ENCODE assay signal across 10 mouse cellular contexts in genomic region chr14:87567034-87567461, GRCm38 (mm10).
DNase-seq lines count a peak whose midpoint lies in the region; ATAC-seq lines count a peak whose summit lies in the region.
"Had no signal": no experiment of that assay in that cellular context is flagged by ENCODE, and none has a peak within 500 bp of the region (broad histone marks: within the 10 kb centered on the region; RNA-seq: fewer than 3 reads in every experiment).

No protein-coding gene starts in this region.

- peaks cover 5% of the 10 kb centered on the region; the same call in 1 of the 2 replicates for H3K4me1 ChIP-seq in lung, embryonic 16.5 days (replicated peaks; ENCODE audit: control insufficient read depth, insufficient read depth, low read length)
- peaks cover 12% of the 10 kb centered on the region; the same call in 1 of the 2 replicates for H3K4me1 ChIP-seq in hindbrain, embryonic 14.5 days (replicated peaks; ENCODE audit: control insufficient read depth, insufficient read depth, low read length)

- H3K36me3 ChIP-seq in lung, embryonic 16.5 days (ENCODE audit: control insufficient read depth, insufficient read depth, low read length) = no peaks in the 10 kb centered on the region
- no peaks in the 10 kb centered on the region for H3K36me3 ChIP-seq in hindbrain, embryonic 14.5 days (replicated peaks; ENCODE audit: control insufficient read depth, insufficient read depth)
- H3K36me3 ChIP-seq: heart, embryonic 13.5 days had no signal

- no peak overlapping the region for H3K4me2 ChIP-seq in lung, embryonic 16.5 days (ENCODE audit: low read depth, low read length)
- H3K4me2 ChIP-seq in hindbrain, embryonic 14.5 days (replicated peaks) = no peak overlapping the region

- DNase-seq in frontal cortex, postnatal 10 days (ENCODE audit: low spot score in 2 of 2) = no peak
- no peak for DNase-seq in lung, adult 18-20 months
- peak; percentile 38 for DNase-seq in hindbrain, embryonic 14.5 days (ENCODE audit: low spot score)
- DNase-seq in retina, embryonic 14.5 days (ENCODE audit: low spot score) = peak; percentile 67
- no peak for DNase-seq in cerebellum, postnatal 4 days (ENCODE audit: low spot score in 2 of 2)
- no peak for DNase-seq in urinary bladder, postnatal 10 days (ENCODE audit: low spot score)

- H3K27me3 ChIP-seq in lung, embryonic 16.5 days (ENCODE audit: control insufficient read depth, insufficient read depth, low read depth, low read length) = no peaks in the 10 kb centered on the region
- H3K27me3 ChIP-seq in hindbrain, embryonic 14.5 days (ENCODE audit: control insufficient read depth, insufficient read depth, low read length) = no peaks in the 10 kb centered on the region

- no peaks in the 10 kb centered on the region for H3K9me3 ChIP-seq in lung, embryonic 16.5 days (ENCODE audit: control insufficient read depth, low read length)
- H3K9me3 ChIP-seq in hindbrain, embryonic 14.5 days (ENCODE audit: control insufficient read depth, low read length) = no peaks in the 10 kb centered on the region
- H3K9me3 ChIP-seq: heart, embryonic 13.5 days; megakaryocyte, embryonic 14.5 days had no signal

- ATAC-seq in frontal cortex, adult (ENCODE audit: low TSS enrichment) = peak; percentile 67
- ATAC-seq in lung, embryonic 16.5 days (ENCODE audit: low read depth) = 0 out of 2 replicates have a peak, but pooled peaks have one; percentile 49
- ATAC-seq in hindbrain, embryonic 14.5 days (ENCODE audit: low FRiP score) = peak; percentile 32; the same call in 1 of the 2 replicates

- no peak overlapping the region for H3K9ac ChIP-seq in lung, embryonic 16.5 days (ENCODE audit: low read length)
- no peak overlapping the region for H3K9ac ChIP-seq in hindbrain, embryonic 14.5 days

- WGBS in lung, embryonic 16.5 days = 29% methylated on average over 3 of the region's 3 CpGs
- WGBS in hindbrain, embryonic 14.5 days = 34% methylated on average over 3 of the region's 3 CpGs

- no peak overlapping the region for H3K27ac ChIP-seq in lung, embryonic 16.5 days (ENCODE audit: low read length)
- H3K27ac ChIP-seq in hindbrain, embryonic 14.5 days = no peak overlapping the region
- H3K27ac ChIP-seq: heart, embryonic 13.5 days had no signal

- H3K4me3 ChIP-seq in lung, embryonic 16.5 days (ENCODE audit: low read length) = no peak overlapping the region
- no peak overlapping the region for H3K4me3 ChIP-seq in hindbrain, embryonic 14.5 days (replicated peaks; ENCODE audit: low read length)

Comparison
In these comparisons a context has a peak if more than half of its experiments do, and no peak if none do; other contexts are left out.
1. DNase-seq: peak in hindbrain, embryonic 14.5 days (single experiment) and retina, embryonic 14.5 days (single experiment); none in frontal cortex, postnatal 10 days (0 of 2), lung, adult 18-20 months (0 of 2), cerebellum, postnatal 4 days (0 of 2) and urinary bladder, postnatal 10 days (single experiment).
2. Peak in every context shown above with its lines, with median percentiles within 50 percentile points of each other: ATAC-seq.